Mouse (Mus musculus) CH12.LX (cell line): ENCODE data around the gene Slc35b4. TPM values are rescaled to one million over a fixed set of nuclear protein-coding genes. Genes with fewer than 3 reads are reported as not detected.

Experiments used
- DNase-seq: peaks from one replicate; pipeline ENCODE4 v3.0.0-alpha.2; 2013; ENCODE audit errors: extremely low read depth
- H3K27ac ChIP-seq: 2 replicates; pipeline ENCODE4 v1.5.1; 2012; ENCODE audit warnings: low read depth, mild to moderate bottlenecking, control low read depth, moderate library complexity; ENCODE audit not compliant: insufficient read depth
- H3K27me3 ChIP-seq: replicated peaks from 2 replicates; pipeline ENCODE3; 2012; ENCODE audit warnings: inconsistent platforms
- H3K36me3 ChIP-seq, 2 experiments: replicated peaks in 1 of 2; 2 replicates each; pipeline versions ENCODE3 to v1.6.1; 2012; ENCODE audit warnings: inconsistent platforms in 1 of 2, low read length in 1 of 2, mild to moderate bottlenecking in 1 of 2, mixed read lengths in 1 of 2, moderate library complexity in 1 of 2; ENCODE audit not compliant: control insufficient read depth in 1 of 2, insufficient read depth in 1 of 2
- H3K4me1 ChIP-seq, 2 experiments: 2 replicates each; pipeline ENCODE4 v1.6.1; 2012; ENCODE audit warnings: inconsistent platforms in 1 of 2, moderate library complexity in 1 of 2; ENCODE audit not compliant: insufficient read depth in 2 of 2, control insufficient read depth in 1 of 2
- H3K4me2 ChIP-seq: 2 replicates; pipeline ENCODE4 v1.6.1; 2012; ENCODE audit warnings: low read depth, mild to moderate bottlenecking, control low read depth; ENCODE audit not compliant: poor library complexity, insufficient read depth, severe bottlenecking
- H3K4me3 ChIP-seq, 3 experiments: fragments of 150-350 bp in 1 of 3; sonication (generic) in 1 of 3; replicated peaks in 1 of 3; 2 replicates each; pipeline versions ENCODE3 to v1.5.1; 2011 to 2012; ENCODE audit warnings: low read depth in 2 of 3, low read length in 2 of 3, mild to moderate bottlenecking in 2 of 3, moderate library complexity in 2 of 3, control low read depth in 1 of 3, improper control_type of control experiment in 1 of 3, inconsistent platforms in 1 of 3, mixed read lengths in 1 of 3; ENCODE audit not compliant: poor library complexity in 1 of 3
- H3K79me2 ChIP-seq: replicated peaks from 2 replicates; pipeline ENCODE4 v1.6.1; 2012; ENCODE audit warnings: mild to moderate bottlenecking, moderate library complexity; ENCODE audit not compliant: control insufficient read depth, poor library complexity, insufficient read depth, severe bottlenecking; ENCODE audit errors: extremely low read depth
- H3K9ac ChIP-seq: 2 replicates; pipeline ENCODE4 v1.6.1; 2012; ENCODE audit warnings: low read depth, mild to moderate bottlenecking, control low read depth, moderate library complexity; ENCODE audit not compliant: insufficient read depth
- H3K9me3 ChIP-seq: replicated peaks from 2 replicates; pipeline ENCODE3; 2012; ENCODE audit warnings: low read length, inconsistent platforms, mixed read lengths
- CHD2 ChIP-seq: IDR thresholded peaks from 2 replicates; pipeline ENCODE4 v1.6.1; 2011; ENCODE audit warnings: low read length, improper control_type of control experiment
- E2F4 ChIP-seq: IDR thresholded peaks from 2 replicates; pipeline ENCODE4 v1.6.1; 2011; ENCODE audit warnings: low read depth, low read length, improper control_type of control experiment; ENCODE audit not compliant: insufficient replicate concordance
- ELF1 ChIP-seq: IDR thresholded peaks from 2 replicates; pipeline ENCODE4 v1.6.1; 2014; ENCODE audit warnings: low read depth, mild to moderate bottlenecking, inconsistent platforms, low read length, improper control_type of control experiment
- HCFC1 ChIP-seq: IDR thresholded peaks from 2 replicates; pipeline ENCODE4 v1.6.1; 2012; ENCODE audit warnings: low read depth, mild to moderate bottlenecking, inconsistent platforms, low read length, improper control_type of control experiment
- JUN ChIP-seq: IDR thresholded peaks from 2 replicates; pipeline ENCODE4 v1.6.1; 2011; ENCODE audit warnings: low read depth, mild to moderate bottlenecking, low read length, improper control_type of control experiment, moderate library complexity; ENCODE audit not compliant: insufficient read depth
- JUND ChIP-seq: conservative IDR thresholded peaks from 2 replicates; pipeline ENCODE4 v1.6.1; 2011; ENCODE audit warnings: low read depth, low read length, improper control_type of control experiment
- KAT2A ChIP-seq: IDR thresholded peaks from 2 replicates; pipeline ENCODE4 v1.6.1; 2012; ENCODE audit warnings: low read length, improper control_type of control experiment, inconsistent platforms; ENCODE audit not compliant: insufficient replicate concordance
- MEF2A ChIP-seq: IDR thresholded peaks from 2 replicates; pipeline ENCODE4 v1.6.1; 2014; ENCODE audit warnings: low read depth, mild to moderate bottlenecking, inconsistent platforms, low read length, improper control_type of control experiment, borderline replicate concordance
- PAX5 ChIP-seq: IDR thresholded peaks from 2 replicates; pipeline ENCODE4 v1.6.1; 2012; ENCODE audit warnings: low read length, inconsistent platforms, mixed read lengths
- POLR2A ChIP-seq: IDR thresholded peaks from 2 replicates; pipeline ENCODE4 v1.6.1; 2011; ENCODE audit warnings: low read depth, mild to moderate bottlenecking, improper control_type of control experiment, low read length
- SIN3A ChIP-seq: IDR thresholded peaks from 2 replicates; pipeline ENCODE4 v1.6.1; 2012; ENCODE audit warnings: low read length, improper control_type of control experiment, inconsistent platforms
- TBP ChIP-seq: conservative IDR thresholded peaks from 2 replicates; pipeline ENCODE4 v1.6.1; 2011; ENCODE audit warnings: low read depth, low read length, improper control_type of control experiment
- TCF12 ChIP-seq: IDR thresholded peaks from 2 replicates; pipeline ENCODE4 v1.6.1; 2014; ENCODE audit warnings: low read depth, mild to moderate bottlenecking, inconsistent platforms, low read length, improper control_type of control experiment
- UBTF ChIP-seq: IDR thresholded peaks from 2 replicates; pipeline ENCODE4 v1.6.1; 2012; ENCODE audit warnings: low read depth, mild to moderate bottlenecking, inconsistent platforms, low read length, improper control_type of control experiment, moderate library complexity
- USF1 ChIP-seq: IDR thresholded peaks from 2 replicates; pipeline ENCODE4 v1.6.1; 2014; ENCODE audit warnings: low read depth, mild to moderate bottlenecking, inconsistent platforms, low read length, improper control_type of control experiment
- USF2 ChIP-seq: conservative IDR thresholded peaks from 2 replicates; pipeline ENCODE4 v1.6.1; 2011; ENCODE audit warnings: low read depth, low read length, improper control_type of control experiment
- ZC3H11A ChIP-seq: IDR thresholded peaks from 2 replicates; pipeline ENCODE4 v1.6.1; 2012; ENCODE audit warnings: low read depth, mild to moderate bottlenecking, inconsistent platforms, low read length, improper control_type of control experiment
- ZMIZ1 ChIP-seq: IDR thresholded peaks from 2 replicates; pipeline ENCODE4 v1.6.1; 2012; ENCODE audit warnings: low read depth, mild to moderate bottlenecking, inconsistent platforms, low read length, improper control_type of control experiment
- dilution Hi-C: fragments of 300-500 bp; cut with MboI; formaldehyde crosslinking; loops from 2 replicates; pipeline ENCODE4 v1.14.3; 2020; ENCODE audit warnings: low sequenced_read_pairs; ENCODE audit not compliant: extremely low pct_unique_long_range_greater_than_20kb, extremely low pct_ligation_motif_present
- in situ Hi-C: fragments of 300-500 bp; cut with MboI; formaldehyde crosslinking; loops from 3 replicates; pipeline ENCODE4 v1.14.3; 2019; ENCODE audit warnings: low sequenced_read_pairs, low pct_ligation_motif_present, low pct_unique_long_range_greater_than_20kb, mixed read lengths
- polyA plus RNA-seq: library from polyadenylated mRNA; unstranded; fragments of >175 nt; gene quantifications from 2 replicates; pipeline ENCODE4 v1.2.1, GENCODE M21; 2012; ENCODE audit warnings: low read depth; ENCODE audit not compliant: insufficient read length
- total RNA-seq, 2 experiments: library from RNA; depleted of rRNA; stranded (reverse); fragments of 300-350 nt in 1 of 2; fragments of >200 nt in 1 of 2; gene quantifications; 2 replicates each; pipeline ENCODE4 v1.2.3; 2012 to 2014

Gene Slc35b4
- total and polyA plus RNA-seq, 3 experiments, result 16.9 to 34.8 (median 19.8) TPM

DNA sequence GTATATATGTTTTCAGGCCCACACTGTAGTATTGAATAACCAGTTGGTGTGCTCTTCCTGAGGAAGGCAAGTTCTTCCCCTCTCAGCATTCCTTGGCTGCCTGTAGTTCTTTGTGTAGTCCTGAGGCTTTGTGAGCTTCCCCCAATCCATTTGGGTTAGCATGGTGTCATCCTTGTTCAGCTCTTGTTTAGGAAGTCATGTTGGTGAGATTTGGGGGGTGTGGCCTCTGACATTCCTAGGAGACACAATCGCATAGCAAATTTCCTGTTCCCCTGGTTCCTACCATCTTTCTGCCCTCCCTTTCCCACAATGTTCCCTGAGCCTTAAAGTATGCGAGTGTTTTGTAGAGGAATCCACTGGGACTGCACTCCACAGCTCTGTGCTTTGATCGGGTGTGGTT, 6.4 kb upstream of the Slc35b4 start:
- H3K79me2 ChIP-seq, result no peaks in the 10 kb centered on the region
- DNase-seq, result no peak
- H3K27ac ChIP-seq, result no peak overlapping the region
- no peaks in the 10 kb centered on the region for H3K27me3 ChIP-seq
- TF ChIP-seq E2F4 (no peak), ELF1 (no peak)
- peaks cover under 1 to 13% of the 10 kb centered on the region in 2 experiments; a peak in 3 of 4 replicates for H3K4me1 ChIP-seq
- peaks cover 14% of the 10 kb centered on the region for H3K9me3 ChIP-seq
- H3K4me3 ChIP-seq, result no peak overlapping the region
- no peaks in the 10 kb centered on the region for H3K36me3 ChIP-seq
- H3K4me2 ChIP-seq, result no peak overlapping the region
- H3K9ac ChIP-seq, result no peak overlapping the region
- in situ Hi-C loops, result no loop called here
- dilution Hi-C loops, result no loop called here

DNA sequence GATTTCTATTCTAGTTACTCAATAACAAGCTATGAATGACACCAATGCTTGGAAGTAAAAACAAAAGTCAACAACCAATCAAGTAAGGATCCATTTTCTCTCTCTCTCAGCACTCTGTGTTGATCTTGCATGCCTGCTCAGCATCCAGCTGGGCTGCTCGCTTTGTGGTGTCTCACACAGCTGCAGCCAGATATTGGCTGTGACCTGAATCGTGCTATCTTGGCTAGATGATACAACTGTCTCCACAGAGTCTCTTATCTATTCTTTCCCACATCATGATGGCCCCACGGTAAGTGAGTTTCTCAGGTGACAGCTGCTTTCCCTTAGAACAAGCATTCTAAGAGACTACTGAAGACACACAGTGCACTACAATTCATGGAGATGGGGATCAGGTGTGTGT, 5.0 kb upstream of the Slc35b4 start:
- peaks cover 9 to 26% of the 10 kb centered on the region in 2 experiments for H3K4me1 ChIP-seq
- TF ChIP-seq JUN (no peak), SIN3A (no peak), ELF1 (no peak), TCF12 (no peak), HCFC1 (no peak), KAT2A (no peak), MEF2A (no peak), CHD2 (no peak)
- H3K9ac ChIP-seq, result no peak overlapping the region
- no peak overlapping the region for H3K4me2 ChIP-seq
- H3K36me3 ChIP-seq, result no peaks in the 10 kb centered on the region
- DNase-seq, result no peak
- H3K9me3 ChIP-seq, result peaks cover 12% of the 10 kb centered on the region
- in situ Hi-C loops, result no loop called here
- dilution Hi-C loops, result no loop called here
- no peak overlapping the region for H3K4me3 ChIP-seq
- H3K79me2 ChIP-seq, result no peaks in the 10 kb centered on the region
- no peaks in the 10 kb centered on the region for H3K27me3 ChIP-seq
- no peak overlapping the region for H3K27ac ChIP-seq

DNA sequence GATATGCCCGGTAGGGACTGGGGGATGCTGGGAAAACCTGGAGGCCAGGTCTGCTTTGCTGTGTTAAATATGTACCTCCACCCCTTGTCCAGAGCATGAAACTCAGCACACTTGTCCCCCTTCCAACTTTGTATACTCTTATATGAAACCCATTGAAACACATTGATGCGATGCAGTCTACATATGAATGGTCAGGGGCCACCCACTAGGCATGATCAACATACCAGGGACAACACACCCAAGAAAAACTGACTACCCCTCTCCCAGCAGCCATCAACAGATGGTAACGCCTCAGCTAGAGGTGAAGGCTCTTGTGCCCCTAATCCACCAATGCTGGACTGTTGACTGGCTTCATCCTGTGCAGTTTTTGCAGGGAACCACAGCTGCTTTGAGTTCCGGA, 3.0 kb upstream of the Slc35b4 start:
- Histone ChIP-seq H3K4me1 (peaks cover 9 to 34% of the 10 kb centered on the region in 2 experiments), H3K4me2 (no peak overlapping the region), H3K27me3 (no peaks in the 10 kb centered on the region), H3K36me3 (no peaks in the 10 kb centered on the region), H3K9ac (no peak overlapping the region), H3K27ac (no peak overlapping the region), H3K4me3 (no peak overlapping the region), H3K79me2 (peaks cover 5% of the 10 kb centered on the region), H3K9me3 (peaks cover 12% of the 10 kb centered on the region)
- no peak for DNase-seq
- dilution Hi-C loops (no loop called here), in situ Hi-C loops (no loop called here)
- TF ChIP-seq JUND (no peak), HCFC1 (no peak), JUN (no peak), TCF12 (no peak), ZC3H11A (no peak), POLR2A (no peak), UBTF (no peak), PAX5 (no peak), ZMIZ1 (no peak), TBP (no peak), USF1 (no peak), USF2 (no peak), SIN3A (no peak)
